Mouse (Mus musculus) forebrain, embryonic 16.5 days (tissue): Measurements from ENCODE around the gene Plcb4. TPM values are rescaled to one million over a fixed set of nuclear protein-coding genes. Genes with fewer than 3 reads are reported as not detected.
"Not testable (repeated sequence)": the region's sequence is repeated elsewhere in the genome, so short reads cannot be mapped to it uniquely, and the experiment has no call there.

Source experiments
- ATAC-seq: fragments of 200-750 bp; cut with Nextera tagmentation; 2 replicates; pipeline ENCODE4 v1.8.0; 2017; ENCODE audit warnings: mild to moderate bottlenecking, moderate library complexity
- H3K27ac ChIP-seq: fragments of 300-500 bp; sonication (generic); 2 replicates; pipeline ENCODE4 v1.5.1; 2014; ENCODE audit warnings: low read length, control low read depth
- H3K27me3 ChIP-seq: fragments of 300-500 bp; sonication (generic); replicated peaks from 2 replicates; pipeline ENCODE4 v1.6.1; 2014; ENCODE audit warnings: low read length; ENCODE audit not compliant: control insufficient read depth, insufficient read depth
- H3K36me3 ChIP-seq: fragments of 300-500 bp; sonication (generic); 2 replicates; pipeline ENCODE4 v1.6.1; 2014; ENCODE audit not compliant: control insufficient read depth, insufficient read depth
- H3K4me1 ChIP-seq: fragments of 300-500 bp; sonication (generic); replicated peaks from 2 replicates; pipeline ENCODE4 v1.6.1; 2014; ENCODE audit warnings: low read length; ENCODE audit not compliant: control insufficient read depth, insufficient read depth
- H3K4me2 ChIP-seq: fragments of 300-500 bp; sonication (generic); 2 replicates; pipeline ENCODE4 v1.6.1; 2014; ENCODE audit warnings: mild to moderate bottlenecking, low read length, control low read depth
- H3K4me3 ChIP-seq: fragments of 300-500 bp; sonication (generic); replicated peaks from 2 replicates; pipeline ENCODE4 v1.5.1; 2014; ENCODE audit warnings: mild to moderate bottlenecking, low read length, control low read depth
- H3K9ac ChIP-seq: fragments of 300-500 bp; sonication (generic); replicated peaks from 2 replicates; pipeline ENCODE4 v1.6.1; 2014; ENCODE audit warnings: low read depth, low read length, control low read depth
- H3K9me3 ChIP-seq: fragments of 300-500 bp; sonication (generic); 2 replicates; pipeline ENCODE4 v1.6.1; 2016; ENCODE audit warnings: low read length; ENCODE audit not compliant: control insufficient read depth
- WGBS: fragments of 180-500 bp; shearing (Covaris S2); extraction: QIAGEN DNeasy Blood & Tissue Kit; methylation state at CpG from one replicate; pipeline ENCODE4 v1.1.7; 2014; 5-methylcytosine and 5-hydroxymethylcytosine counted together
- polyA plus RNA-seq: library from polyadenylated mRNA; unstranded; fragments of >200 nt; fragmentation: Nextera tagmentation; extraction: Ambion mirVana; gene quantifications from 2 replicates; pipeline ENCODE4 v1.2.1, GENCODE M21; 2015

Gene Plcb4
- polyA plus RNA-seq, 1 experiment from 2014 or later: 19.7 TPM

DNA sequence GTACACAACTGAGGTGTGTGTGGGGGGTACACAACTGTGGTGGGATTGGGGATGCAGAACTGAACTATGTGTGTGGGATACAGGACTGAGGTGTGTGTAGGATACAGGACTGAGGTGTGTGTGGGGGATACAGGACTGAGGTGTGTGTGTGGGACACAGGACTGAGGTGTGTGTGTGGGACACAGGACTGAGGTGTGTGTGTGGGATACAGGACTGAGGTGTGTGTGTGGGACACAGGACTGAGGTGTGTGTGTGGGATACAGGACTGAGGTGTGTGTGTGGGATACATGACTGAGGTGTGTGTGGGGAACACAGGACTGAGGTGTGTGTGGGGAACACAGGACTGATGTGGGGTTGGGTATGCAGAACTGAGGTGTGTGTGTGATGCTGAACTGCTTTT lies 329.7 kb downstream of the Plcb4 start:
- H3K4me2 ChIP-seq, H3K27me3 ChIP-seq, H3K27ac ChIP-seq, H3K4me1 ChIP-seq, H3K36me3 ChIP-seq, H3K9ac ChIP-seq, ATAC-seq, H3K9me3 ChIP-seq, H3K4me3 ChIP-seq: not testable (repeated sequence)

DNA sequence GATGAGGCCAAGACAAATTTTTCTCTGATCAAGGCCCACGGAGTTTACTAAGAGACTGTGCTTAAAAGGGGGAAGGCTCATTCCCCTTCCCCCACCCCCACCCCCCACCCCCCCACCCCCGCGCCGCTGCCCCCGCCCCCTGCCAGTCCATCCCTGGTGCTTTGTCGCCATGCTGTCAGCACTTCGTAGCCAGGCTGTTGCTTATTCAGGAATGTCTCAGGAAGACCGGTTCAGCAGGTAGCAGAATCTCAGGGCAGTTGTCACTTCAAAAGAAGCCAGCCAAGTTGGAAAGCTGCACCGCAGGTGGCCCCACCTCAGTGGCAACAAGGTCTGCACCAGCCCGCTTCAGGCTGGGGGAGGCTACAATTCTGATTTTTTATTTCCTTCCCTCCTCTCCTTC lies 331.9 kb downstream of the Plcb4 start:
- H3K4me3 ChIP-seq, H3K9ac ChIP-seq: not testable (repeated sequence)

DNA sequence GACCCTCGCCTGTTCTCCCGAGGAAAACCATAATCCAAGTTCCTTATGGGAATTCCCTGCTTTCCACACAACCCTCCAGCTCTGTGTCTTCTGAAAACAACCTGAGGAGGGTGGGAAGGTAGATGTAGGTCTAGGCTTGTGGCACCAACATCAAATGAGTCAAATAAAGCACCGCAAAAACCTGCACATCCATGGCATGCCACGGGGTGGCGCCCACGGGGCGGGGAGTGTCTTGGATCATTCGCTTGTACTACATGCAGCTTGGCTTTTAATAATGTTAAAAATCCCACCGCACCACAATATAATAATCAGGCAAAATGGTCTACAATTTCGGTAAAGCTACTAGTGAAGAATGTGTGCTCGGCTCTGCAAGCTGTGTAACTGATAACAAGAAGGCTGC lies 334.5 kb downstream of the Plcb4 start:
- Histone ChIP-seq H3K36me3 (no peaks in the 10 kb centered on the region), H3K4me1 (peaks cover 9% of the 10 kb centered on the region), H3K4me2 (no peak overlapping the region), H3K4me3 (no peak overlapping the region), H3K27ac (no peak overlapping the region), H3K9me3 (0 out of 2 replicates have a peak, but pooled peaks cover 2% of the 10 kb centered on the region), H3K27me3 (no peaks in the 10 kb centered on the region), H3K9ac (no peak overlapping the region)
- ATAC-seq: no peak
- 83% methylated on average over 11 of the region's 11 CpGs for WGBS

More for the DNA sequence above, 331.9 kb downstream of the Plcb4 start:
- 79% methylated on average over 6 of the region's 10 CpGs for WGBS
- not testable (repeated sequence) for H3K27me3 ChIP-seq, H3K4me2 ChIP-seq, ATAC-seq, H3K4me1 ChIP-seq, H3K9me3 ChIP-seq, H3K27ac ChIP-seq, H3K36me3 ChIP-seq

DNA sequence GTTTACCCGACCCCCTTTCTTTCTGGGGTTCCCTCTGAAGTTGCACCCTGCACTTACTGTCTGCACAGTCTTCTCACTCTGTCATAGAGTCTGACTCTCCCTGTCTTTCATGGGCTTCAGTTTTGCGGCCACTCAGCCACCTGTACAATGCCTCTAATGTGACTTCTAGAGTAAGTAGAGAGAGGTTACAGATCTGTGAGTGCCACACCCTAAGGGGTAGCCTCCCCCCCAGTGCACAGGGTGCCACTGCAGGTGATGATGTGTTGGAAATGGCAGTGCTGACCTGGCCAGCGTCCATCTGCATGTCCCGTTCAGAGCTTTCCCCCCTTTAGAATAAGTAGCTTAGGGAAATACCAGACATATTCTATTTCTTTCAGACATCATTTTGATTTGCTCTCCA lies 336.4 kb downstream of the Plcb4 start:
- H3K9me3 ChIP-seq: 0 out of 2 replicates have a peak, but pooled peaks cover 2% of the 10 kb centered on the region

DNA sequence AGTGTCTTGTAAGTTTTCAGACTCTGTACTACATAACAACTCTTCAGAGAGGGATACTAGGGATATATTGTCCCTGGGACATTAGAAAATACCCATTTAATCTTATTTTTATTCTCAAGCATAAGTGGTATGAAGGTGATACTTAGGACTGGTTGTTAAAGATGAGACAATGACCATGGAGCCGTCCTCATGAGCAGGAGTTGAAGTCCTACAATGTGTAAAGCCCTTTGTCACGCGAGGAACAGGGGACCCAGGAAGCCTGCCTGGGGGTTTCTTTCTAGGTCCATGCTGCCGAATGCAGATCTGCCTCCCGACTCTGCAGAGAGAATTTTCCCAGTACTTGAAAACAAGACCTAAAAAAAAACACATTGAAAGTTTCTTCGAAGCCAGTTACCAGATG lies 338.1 kb downstream of the Plcb4 start:
- H3K9ac ChIP-seq: no peak overlapping the region
- H3K27ac ChIP-seq: no peak overlapping the region
- no peak for ATAC-seq
- 0 out of 2 replicates have a peak, but pooled peaks cover 2% of the 10 kb centered on the region for H3K9me3 ChIP-seq
- no peak overlapping the region for H3K4me2 ChIP-seq
- no peaks in the 10 kb centered on the region for H3K27me3 ChIP-seq
- WGBS: 79% methylated on average over 6 of the region's 6 CpGs
- peaks cover 9% of the 10 kb centered on the region for H3K4me1 ChIP-seq
- H3K4me3 ChIP-seq: no peak overlapping the region
- no peaks in the 10 kb centered on the region for H3K36me3 ChIP-seq

More for the DNA sequence above, 336.4 kb downstream of the Plcb4 start:
- no peaks in the 10 kb centered on the region for H3K27me3 ChIP-seq
- 87% methylated on average over 4 of the region's 4 CpGs for WGBS
- H3K4me2 ChIP-seq: no peak overlapping the region
- no peaks in the 10 kb centered on the region for H3K36me3 ChIP-seq
- no peak overlapping the region for H3K9ac ChIP-seq
- ATAC-seq: no peak
- peaks cover 9% of the 10 kb centered on the region for H3K4me1 ChIP-seq
- H3K4me3 ChIP-seq: no peak overlapping the region
- H3K27ac ChIP-seq: no peak overlapping the region

DNA sequence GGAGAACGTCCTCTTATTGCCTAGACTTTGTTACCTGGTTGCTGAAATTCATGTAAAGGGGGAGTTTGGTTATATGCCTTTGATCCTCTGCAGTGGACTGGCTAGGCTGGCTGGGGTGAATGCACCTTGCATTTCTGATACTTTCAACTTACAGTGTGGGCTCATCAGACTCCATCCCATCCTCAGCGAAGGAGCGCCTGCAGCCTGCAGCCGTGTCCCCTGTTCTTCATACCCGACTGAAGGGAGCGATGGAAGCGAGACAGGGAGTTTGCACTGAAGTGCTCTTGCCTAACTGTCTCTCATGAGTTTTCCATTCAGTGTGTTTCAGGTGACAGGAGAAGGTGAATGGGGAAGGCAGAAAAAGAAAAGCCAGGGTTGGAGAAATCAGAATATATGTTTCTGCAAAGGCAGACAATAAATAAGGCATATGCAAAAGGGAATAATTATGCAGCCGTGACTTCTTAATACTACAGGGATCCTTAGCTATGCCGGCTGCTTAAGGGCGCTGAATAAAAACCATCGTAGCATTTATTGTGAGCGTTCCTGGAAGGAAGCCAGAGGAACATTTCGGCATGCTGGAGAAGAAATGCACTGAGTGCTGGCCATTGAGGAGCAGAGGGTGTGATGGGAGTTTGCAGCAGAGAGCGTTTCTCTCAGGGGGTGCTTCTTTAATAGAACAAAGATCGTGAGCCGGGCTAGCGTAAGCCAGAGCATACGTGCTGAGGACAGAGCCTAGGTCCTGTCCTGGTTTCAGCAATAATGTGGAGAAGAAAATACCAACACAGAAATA lies 338.7 kb downstream of the Plcb4 start:
- peak overlapping the region; percentile 47 for H3K9ac ChIP-seq
- WGBS: 32% methylated on average over 18 of the region's 18 CpGs

DNA sequence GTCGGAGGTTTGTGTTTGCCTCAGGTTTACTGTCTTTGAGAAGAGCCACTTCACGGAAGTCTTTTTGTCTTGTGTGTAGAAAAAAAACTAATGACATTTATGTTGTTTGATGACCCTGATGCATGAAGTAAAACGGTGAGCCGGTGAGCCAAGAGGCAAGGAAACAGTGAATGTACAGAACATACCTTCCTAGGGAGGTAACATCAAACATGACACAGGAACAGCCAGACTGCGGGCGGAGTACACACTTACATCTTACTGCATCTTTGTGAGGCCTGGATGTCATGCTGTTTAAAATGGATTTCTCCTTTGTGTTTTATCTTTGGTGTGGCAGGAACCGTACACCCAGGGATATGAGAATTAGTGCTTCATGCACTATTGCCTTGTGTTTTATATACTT lies 340.1 kb downstream of the Plcb4 start:
- 91% methylated on average over 7 of the region's 7 CpGs for WGBS
- H3K36me3 ChIP-seq: no peaks in the 10 kb centered on the region
- peaks cover 9% of the 10 kb centered on the region for H3K4me1 ChIP-seq
- H3K4me3 ChIP-seq: no peak overlapping the region
- H3K4me2 ChIP-seq: no peak overlapping the region
- H3K27ac ChIP-seq: no peak overlapping the region
- no peak overlapping the region for H3K9ac ChIP-seq
- ATAC-seq: no peak
- H3K27me3 ChIP-seq: no peaks in the 10 kb centered on the region
- no peaks in the 10 kb centered on the region for H3K9me3 ChIP-seq

More for the DNA sequence above, 338.7 kb downstream of the Plcb4 start:
- peak; percentile 74 for ATAC-seq
- H3K4me3 ChIP-seq: peak overlapping the region; percentile 26
- no peaks in the 10 kb centered on the region for H3K36me3 ChIP-seq
- H3K4me1 ChIP-seq: peaks cover 9% of the 10 kb centered on the region
- H3K27me3 ChIP-seq: no peaks in the 10 kb centered on the region
- H3K4me2 ChIP-seq: peak overlapping the region; percentile 52
- H3K9me3 ChIP-seq: 0 out of 2 replicates have a peak, but pooled peaks cover 2% of the 10 kb centered on the region
- peak overlapping the region; percentile 57 for H3K27ac ChIP-seq

DNA sequence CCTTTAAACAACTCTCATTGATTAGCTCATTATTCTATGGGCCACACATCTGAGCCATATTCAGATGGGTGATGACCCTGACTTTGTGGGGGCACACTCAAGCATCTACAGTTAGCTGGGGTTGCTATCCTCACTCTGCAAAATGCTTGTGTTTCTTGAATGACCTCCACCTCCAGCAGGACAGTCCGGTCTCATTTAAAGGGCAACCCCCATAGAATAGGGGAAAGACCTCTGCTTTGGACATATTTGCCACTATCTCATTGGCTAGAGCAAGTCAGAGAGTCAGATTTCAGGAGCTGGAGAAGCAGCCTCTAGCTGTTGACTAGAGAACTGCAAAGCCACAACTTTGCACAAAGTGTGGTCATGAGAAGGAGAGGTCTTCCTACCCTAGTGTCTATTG lies 340.6 kb downstream of the Plcb4 start:
- Histone ChIP-seq H3K27me3 (no peaks in the 10 kb centered on the region), H3K36me3 (no peaks in the 10 kb centered on the region), H3K27ac (no peak overlapping the region), H3K9me3 (no peaks in the 10 kb centered on the region), H3K4me3 (no peak overlapping the region), H3K4me1 (peaks cover 9% of the 10 kb centered on the region), H3K4me2 (no peak overlapping the region), H3K9ac (no peak overlapping the region)
- no peak for ATAC-seq
- WGBS: 72% methylated on average over 1 of the region's 1 CpGs

DNA sequence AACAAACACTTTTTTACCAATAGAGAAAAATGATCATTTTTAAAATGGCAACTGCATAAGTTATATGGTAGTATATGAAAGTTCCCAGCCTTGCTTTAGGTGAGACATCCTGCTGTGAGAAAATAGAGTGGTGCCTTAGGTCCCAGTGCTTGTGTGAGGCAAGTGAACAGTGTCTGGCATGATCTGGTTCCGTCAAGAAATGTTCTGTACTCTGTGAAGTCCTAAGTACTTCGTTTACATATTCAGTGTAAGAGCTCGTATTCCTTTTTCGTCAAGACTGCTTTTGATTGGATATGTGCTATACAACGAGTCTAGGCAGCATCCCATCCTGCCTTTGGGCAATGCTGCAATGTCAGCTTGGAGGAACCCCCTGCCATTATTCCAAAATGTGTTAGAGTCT lies 342.1 kb downstream of the Plcb4 start:
- no peak overlapping the region for H3K9ac ChIP-seq
- no peak overlapping the region for H3K27ac ChIP-seq
- peaks cover 9% of the 10 kb centered on the region for H3K4me1 ChIP-seq
- H3K27me3 ChIP-seq: no peaks in the 10 kb centered on the region
- H3K4me2 ChIP-seq: no peak overlapping the region
- no peaks in the 10 kb centered on the region for H3K9me3 ChIP-seq
- WGBS: 46% methylated on average over 5 of the region's 5 CpGs
- H3K4me3 ChIP-seq: no peak overlapping the region
- no peak for ATAC-seq
- no peaks in the 10 kb centered on the region for H3K36me3 ChIP-seq
